Mouse (Mus musculus) spleen, postnatal 14 days (tissue): ENCODE results near the gene Armc9.

Experiments used
- DNase-seq, 2 experiments: peaks; one replicate each; pipeline ENCODE4 v3.0.0; 2021 to 2022; ENCODE audit warnings: low spot score in 2 of 2

The Armc9 gene

GRCm38 (mm10) chr1:86312269-86312668 lies 157.7 kb downstream of the Armc9 start:
- no peak for DNase-seq

GRCm38 (mm10) chr1:86313096-86313771 lies 158.7 kb downstream of the Armc9 start:
- no peak for DNase-seq

GRCm38 (mm10) chr1:86313772-86314125 lies 159.2 kb downstream of the Armc9 start:
- peak in 1 of 2 experiments; percentile 46 for DNase-seq

- DNase-seq, result no peak
Observed at GRCm38 (mm10) chr1:86320822-86321413, 166.3 kb downstream of the Armc9 start.
